Mouse (Mus musculus) left cerebral cortex, postnatal 14 days (tissue): ENCODE results near the gene Rasgrp4. TPM values are rescaled to one million over a fixed set of nuclear protein-coding genes. Genes with fewer than 3 reads are reported as not detected.

ENCODE experiments used
- DNase-seq, 2 experiments: peaks; one replicate each; pipeline ENCODE4 v3.0.0; 2021 to 2022; ENCODE audit warnings: low spot score in 2 of 2, mixed read lengths in 1 of 2
- intact Hi-C: fragments of 180-260 bp; cut with DNase I; formaldehyde crosslinking; loops from one replicate; pipeline ENCODE4 v1.15.1; 2025
- long read RNA-seq, 2 experiments: library from polyadenylated mRNA; stranded (forward); transcript quantifications; one replicate each; pipeline ENCODE4 v2.0.0; 2021
- total RNA-seq, 2 experiments: library from RNA; stranded (reverse); gene quantifications; 2 replicates each; pipeline ENCODE4 v1.2.3; 2021

Rasgrp4 gene
- total RNA-seq = 1 to 10 TPM; 1.8 to 2.2 TPM
- long read RNA-seq, experiment 1, full-length matches to known transcripts = 1 of 1 reads
- long read RNA-seq, experiment 1, partial matches to known transcripts = 0 of 1 reads
- long read RNA-seq, experiment 1, other reads (novel, unspliced or antisense) = 0 of 1 reads
- long read RNA-seq, experiment 2, partial matches to known transcripts = 1 of 1 reads
- long read RNA-seq, experiment 2, other reads (novel, unspliced or antisense) = 0 of 1 reads

- intact Hi-C loops = no loop called here
- DNase-seq = peak in 1 of 2 experiments; percentile 32
Observed at GRCm38 (mm10) chr7:29134693-29135386, at the start of gene Rasgrp4. Gene Rasgrp4 (plus strand): TSS chr7:29134851.

- no peak for DNase-seq
- intact Hi-C loops = no loop called here
Observed at GRCm38 (mm10) chr7:29085981-29086380, 48.7 kb upstream of the Rasgrp4 start.

- intact Hi-C loops = no loop called here
- no peak for DNase-seq
Observed at GRCm38 (mm10) chr7:29086902-29087301, 47.7 kb upstream of the Rasgrp4 start.

- DNase-seq = peak; percentile 68 to 72
- intact Hi-C loops = no loop called here
Observed at GRCm38 (mm10) chr7:29088817-29089216, 45.8 kb upstream of the Rasgrp4 start.

GRCm38 (mm10) chr7:29097131-29097530 is 37.5 kb upstream of the Rasgrp4 start:
- intact Hi-C loops = no loop called here

GRCm38 (mm10) chr7:29101286-29102017 is 33.2 kb upstream of the Rasgrp4 start:
- intact Hi-C loops = loop anchor here (10.0 kb wide), 1 partner anchor 57 kb away; no protein-coding TSS in a partner anchor
- DNase-seq = no peak

More at GRCm38 (mm10) chr7:29097131-29097530, 37.5 kb upstream of the Rasgrp4 start:
- no peak for DNase-seq

GRCm38 (mm10) chr7:29108992-29109955 is 25.4 kb upstream of the Rasgrp4 start:
- intact Hi-C loops = loop anchor here (10.0 kb wide), 1 partner anchor 64 kb away; no protein-coding TSS in a partner anchor
- peak; percentile 26 to 42 for DNase-seq

GRCm38 (mm10) chr7:29118142-29118851 is 16.4 kb upstream of the Rasgrp4 start:
- DNase-seq = no peak
- intact Hi-C loops = no loop called here

GRCm38 (mm10) chr7:29119526-29119925 is 15.1 kb upstream of the Rasgrp4 start:
- DNase-seq = no peak
- intact Hi-C loops = no loop called here

- DNase-seq = no peak
- intact Hi-C loops = loop anchor here (10.0 kb wide), 1 partner anchor 172 kb away; no protein-coding TSS in a partner anchor
Observed at GRCm38 (mm10) chr7:29122821-29123220, 11.8 kb upstream of the Rasgrp4 start.

- intact Hi-C loops = loop anchor here (10.0 kb wide), 1 partner anchor 171 kb away; no protein-coding TSS in a partner anchor
- DNase-seq = no peak
Observed at GRCm38 (mm10) chr7:29123531-29124358, 10.9 kb upstream of the Rasgrp4 start.

- no peak for DNase-seq
- intact Hi-C loops = loop anchor here (10.0 kb wide), 1 partner anchor 170 kb away; no protein-coding TSS in a partner anchor
Observed at GRCm38 (mm10) chr7:29124970-29125369, 9.7 kb upstream of the Rasgrp4 start, which contains the start of gene Ryr1. Gene Ryr1 (minus strand): TSS chr7:29125179.

- intact Hi-C loops = loop anchor here (10.0 kb wide), 1 partner anchor 168 kb away; no protein-coding TSS in a partner anchor
- DNase-seq = peak; percentile 34 to 35
Observed at GRCm38 (mm10) chr7:29126173-29126915, 8.3 kb upstream of the Rasgrp4 start.

GRCm38 (mm10) chr7:29128725-29129124 is 5.9 kb upstream of the Rasgrp4 start:
- DNase-seq = no peak
- intact Hi-C loops = loop anchor here (10.0 kb wide), 1 partner anchor 166 kb away; no protein-coding TSS in a partner anchor

GRCm38 (mm10) chr7:29134230-29134629 is 421 bp upstream of the Rasgrp4 start:
- no peak for DNase-seq
- intact Hi-C loops = no loop called here

- DNase-seq = no peak
- intact Hi-C loops = no loop called here
Observed at GRCm38 (mm10) chr7:29137429-29137828, 2.8 kb downstream of the Rasgrp4 start.
